Mouse (Mus musculus): ENCODE results near the gene Agps.

Agps gene

DNA sequence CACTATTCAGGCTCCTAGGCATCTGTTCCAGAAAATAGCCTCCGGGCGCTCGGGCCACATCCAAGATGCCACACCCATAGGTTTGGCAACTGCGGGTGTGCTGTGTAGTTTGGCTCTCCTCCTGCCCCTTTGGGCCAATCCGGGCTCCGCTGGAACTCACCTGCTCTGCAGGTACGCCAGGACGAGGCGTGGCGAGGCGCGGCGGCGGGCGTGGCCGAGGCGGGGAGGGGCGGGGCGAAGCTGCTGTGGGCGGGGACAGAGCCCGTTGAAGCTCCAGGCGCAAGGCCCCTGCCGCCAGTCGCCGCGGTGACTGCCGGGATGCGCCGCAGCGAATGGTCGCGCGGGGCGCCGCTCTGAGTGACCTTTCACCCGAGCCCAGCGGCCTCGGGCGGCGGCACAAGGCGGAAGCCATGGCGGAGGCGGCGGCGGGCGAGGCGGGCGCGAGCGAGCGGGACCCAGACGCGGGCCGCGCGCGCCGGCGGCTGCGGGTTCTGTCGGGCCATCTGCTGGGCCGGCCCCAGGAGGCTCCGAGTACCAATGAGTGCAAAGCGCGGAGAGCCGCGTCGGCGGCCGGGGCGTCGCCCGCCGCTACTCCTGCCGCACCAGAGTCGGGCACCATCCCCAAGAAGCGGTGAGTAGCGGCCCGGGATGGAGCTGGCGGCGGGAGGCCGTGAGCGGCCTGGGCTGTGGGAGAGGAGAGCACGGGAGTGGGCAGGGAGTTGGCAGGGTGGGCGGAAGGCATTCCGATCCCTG, at the start of gene Agps:
Gene Agps, plus strand, starts transcription at position 297 of the 753 bp plus-strand sequence.
- DNase-seq (ENCODE audit: low spot score in 2 of 2) = peak; percentile 72 to 87

DNA sequence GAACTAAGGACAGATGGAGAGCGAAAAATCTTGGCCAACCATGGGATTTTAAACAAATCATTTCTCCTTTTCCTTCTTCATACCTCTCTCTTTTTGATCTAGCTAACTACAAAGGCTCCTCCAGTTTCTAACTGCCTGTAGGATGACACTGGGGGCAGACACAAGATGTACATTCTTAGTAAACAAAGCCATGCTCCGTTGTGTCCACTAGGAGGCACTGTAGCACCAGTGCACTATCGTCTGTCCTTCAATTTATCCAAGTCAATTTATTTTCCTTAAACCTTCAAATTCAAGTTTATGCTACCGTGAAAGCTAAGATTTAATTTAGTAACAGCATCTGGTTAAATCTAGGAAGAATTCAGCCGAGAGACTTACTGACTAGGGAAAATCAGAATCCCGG, 45.9 kb upstream of the Agps start:
- DNase-seq (ENCODE audit: low spot score in 2 of 2) = no peak

DNA sequence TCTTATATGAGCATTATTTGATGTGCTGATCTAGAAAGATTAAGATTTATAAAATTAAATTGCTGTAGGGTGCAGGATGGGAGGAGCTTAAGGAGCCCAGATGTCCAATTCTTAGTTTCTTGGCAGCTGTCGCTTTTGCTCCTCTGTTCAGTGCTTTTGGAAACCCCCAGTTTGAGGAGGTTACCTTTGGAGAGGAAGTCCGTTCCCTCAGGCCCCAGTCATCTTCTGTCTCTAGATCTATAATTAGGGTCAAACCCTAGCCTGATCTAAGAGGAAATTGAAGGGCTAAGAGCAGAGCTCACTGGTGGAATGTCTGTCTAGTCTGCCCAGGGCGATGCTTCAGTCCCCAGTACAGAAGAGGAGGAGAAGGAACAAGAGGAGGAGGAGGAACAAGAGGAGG, 43.5 kb upstream of the Agps start:
- DNase-seq (ENCODE audit: low spot score in 2 of 2) = no peak

DNA sequence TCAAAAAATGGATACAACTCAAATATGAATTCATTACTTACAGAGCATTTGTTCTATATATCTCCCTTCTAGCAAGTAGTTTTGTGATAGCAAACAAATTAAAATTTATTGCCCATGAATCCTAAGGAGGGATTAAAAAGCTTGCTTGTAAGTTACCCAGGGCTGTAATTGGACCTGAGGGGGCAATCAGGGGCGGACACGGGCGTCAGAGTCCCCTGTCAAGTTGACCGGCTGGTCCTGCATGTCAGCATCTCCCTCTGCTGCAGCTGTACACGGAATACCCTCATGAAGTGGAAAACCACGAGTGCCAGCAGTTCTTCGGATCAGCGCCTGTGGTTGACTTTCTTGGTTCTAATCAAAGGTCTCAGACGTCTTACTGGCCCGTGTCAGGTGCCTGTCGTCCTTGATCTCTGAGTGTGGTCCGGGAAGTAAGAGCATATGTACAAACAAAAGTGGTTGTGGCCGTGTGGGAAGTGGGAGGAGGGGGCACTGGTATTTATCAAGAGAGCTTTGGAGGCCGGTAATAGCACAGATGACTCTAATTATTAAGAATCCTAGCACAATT, 41.9 kb upstream of the Agps start:
- DNase-seq (ENCODE audit: low spot score in 2 of 2) = no peak

DNA sequence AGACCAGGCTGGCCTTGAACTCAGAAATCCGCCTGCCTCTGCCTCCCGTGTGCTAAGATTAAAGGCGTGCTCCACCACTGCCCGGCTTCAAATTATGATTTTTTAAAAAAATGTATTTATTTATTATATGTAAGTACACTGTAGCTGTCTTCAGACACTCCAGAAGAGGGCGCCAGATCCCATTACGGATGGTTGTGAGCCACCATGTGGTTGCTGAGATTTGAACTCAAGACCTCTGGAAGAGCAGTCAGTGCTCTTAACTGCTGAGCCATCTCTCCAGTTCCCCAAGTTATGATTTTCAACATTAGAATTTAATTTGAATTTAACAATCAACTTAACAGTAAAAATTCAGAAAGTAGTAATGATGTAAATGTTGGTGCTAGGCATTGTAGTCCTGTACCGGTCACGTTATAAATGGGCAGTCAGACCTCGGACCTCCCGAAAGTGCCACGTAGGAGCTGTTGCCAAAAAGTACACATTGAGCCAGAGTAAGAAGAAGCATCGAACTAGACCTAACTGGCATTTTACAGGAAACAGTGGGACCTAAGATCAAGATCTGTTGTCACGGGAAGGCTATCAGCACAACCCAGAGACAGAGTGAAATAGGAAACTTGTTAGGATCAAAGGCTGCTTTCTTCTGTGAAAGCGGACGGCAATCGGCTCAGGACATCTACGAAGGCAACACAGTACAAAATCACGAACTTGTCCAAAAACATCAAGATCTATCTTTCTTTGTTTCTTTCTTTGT, 40.2 kb upstream of the Agps start:
- DNase-seq (ENCODE audit: low spot score in 2 of 2) = no peak

DNA sequence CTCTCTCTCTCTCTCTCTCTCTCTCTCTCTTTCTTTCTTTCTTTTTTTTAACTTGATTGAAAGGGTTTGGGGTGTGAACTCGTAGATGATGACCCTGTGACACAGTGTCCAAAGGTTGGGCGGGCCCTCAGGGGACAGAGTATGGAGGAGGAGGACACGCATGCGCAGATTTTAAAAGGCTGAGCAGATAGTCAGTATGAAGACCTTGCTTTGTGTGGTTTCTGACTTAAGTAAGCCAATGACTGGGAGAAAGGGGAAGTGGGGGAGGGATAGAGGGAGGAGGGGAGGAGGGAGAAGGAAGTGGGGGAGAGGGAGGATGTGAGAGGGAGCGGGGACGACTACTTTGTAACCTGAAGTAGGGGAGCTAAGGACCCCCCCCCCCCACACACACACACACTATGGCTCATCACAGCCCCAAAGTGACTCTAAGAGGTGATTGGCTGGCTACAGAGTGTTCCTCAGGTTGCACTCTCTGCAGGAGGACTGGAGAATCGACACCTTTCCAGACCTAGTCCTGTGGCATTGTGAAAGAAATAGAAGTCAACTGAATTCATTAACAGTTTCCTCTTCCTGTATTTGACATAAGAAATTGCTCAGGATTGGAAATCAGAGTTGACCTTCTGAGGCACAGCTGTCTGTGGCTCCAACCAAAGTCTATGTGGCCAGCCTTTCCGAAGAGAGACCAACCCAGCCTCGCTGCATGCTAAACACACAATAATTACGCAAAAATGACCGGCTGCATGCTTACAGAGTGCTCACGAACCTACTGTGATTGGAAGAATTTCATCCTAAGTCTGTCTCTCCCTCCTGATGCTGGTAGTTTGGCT, 39.4 kb upstream of the Agps start:
- DNase-seq (ENCODE audit: low spot score in 2 of 2) = no peak

DNA sequence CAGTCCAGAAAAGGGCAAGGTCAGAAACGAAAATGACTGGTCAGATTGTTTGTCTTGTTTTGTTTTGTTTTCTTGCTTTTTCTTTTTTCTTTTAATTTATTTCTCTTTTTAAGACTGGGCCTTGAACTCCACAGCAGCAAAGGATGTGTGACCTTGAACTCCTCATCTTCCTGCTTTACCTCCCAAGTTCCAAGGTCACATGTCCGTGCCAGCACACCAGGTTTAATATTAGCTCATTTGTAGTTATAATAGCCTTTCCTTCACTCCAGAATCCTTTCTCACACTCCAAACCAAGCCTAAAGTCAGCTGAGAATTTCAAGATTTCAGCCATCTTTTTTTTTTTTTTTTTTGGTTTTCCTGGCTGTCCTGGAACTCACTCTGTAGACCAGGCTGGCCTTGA, 35.8 kb upstream of the Agps start:
- DNase-seq (ENCODE audit: low spot score in 2 of 2) = no peak

DNA sequence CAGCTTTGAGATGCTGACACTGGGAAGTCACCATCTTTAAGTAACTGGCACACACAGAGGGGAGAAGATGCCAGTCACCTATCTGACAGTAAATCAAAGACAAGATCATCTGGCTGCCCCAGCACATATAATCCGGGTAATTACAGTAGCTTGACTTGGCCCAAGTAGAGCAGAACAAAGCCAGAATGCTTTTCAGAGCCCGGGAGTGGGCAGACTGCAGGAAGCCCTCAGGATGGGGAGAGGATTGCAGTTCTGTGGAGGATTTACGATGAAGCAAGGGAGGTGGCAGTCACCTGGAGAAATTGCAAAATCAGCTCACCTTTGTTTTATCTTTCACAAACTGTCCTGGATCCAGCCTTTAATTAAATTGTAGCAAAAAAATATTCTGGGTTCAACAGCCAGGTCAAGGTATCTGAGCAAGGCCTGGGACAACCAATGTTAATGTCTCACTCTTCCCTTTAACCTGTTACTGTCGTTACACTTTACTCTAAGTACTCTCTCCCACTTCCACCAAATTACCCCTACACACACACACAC, 33.5 kb upstream of the Agps start:
- DNase-seq (ENCODE audit: low spot score in 2 of 2) = no peak

DNA sequence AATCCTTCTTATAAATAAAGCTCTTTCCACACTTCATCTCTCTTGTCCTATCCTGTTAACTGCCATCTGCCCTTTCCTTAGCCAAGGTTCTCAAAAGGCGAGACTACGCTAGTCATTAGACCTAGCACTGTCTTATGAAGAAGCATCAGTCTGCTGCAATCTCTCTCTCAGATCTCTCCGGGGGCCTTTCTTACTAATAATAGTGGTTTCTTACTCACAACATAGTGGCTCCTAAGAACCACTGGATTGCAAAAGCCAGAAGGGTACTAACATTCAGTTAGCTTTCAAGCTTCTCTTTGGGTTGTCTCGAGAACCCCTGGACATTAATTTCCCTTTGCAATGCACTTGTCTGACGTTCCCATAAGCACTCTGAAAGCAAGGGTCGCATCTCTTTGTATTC, 26.2 kb upstream of the Agps start:
- DNase-seq (ENCODE audit: low spot score in 2 of 2) = no peak

DNA sequence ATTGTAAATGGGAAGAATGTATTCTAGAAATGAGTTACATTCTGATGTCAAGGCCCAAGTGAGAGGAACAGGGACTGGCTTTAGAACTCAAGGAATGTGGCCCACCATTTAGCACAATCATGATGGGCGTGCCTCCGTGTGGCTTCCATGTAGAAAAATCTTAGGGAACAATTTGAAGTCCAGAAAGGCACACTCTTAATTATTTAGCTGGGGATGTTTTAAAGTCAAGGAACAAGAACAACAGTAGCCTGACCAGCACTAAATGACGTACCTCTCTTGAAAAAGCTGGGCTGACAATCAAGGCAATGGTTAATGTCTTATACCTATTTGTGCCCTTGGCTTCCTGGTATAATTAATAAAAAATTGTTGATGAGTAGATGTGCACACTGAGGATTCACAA, 25.1 kb upstream of the Agps start:
- DNase-seq (ENCODE audit: low spot score in 2 of 2) = no peak

DNA sequence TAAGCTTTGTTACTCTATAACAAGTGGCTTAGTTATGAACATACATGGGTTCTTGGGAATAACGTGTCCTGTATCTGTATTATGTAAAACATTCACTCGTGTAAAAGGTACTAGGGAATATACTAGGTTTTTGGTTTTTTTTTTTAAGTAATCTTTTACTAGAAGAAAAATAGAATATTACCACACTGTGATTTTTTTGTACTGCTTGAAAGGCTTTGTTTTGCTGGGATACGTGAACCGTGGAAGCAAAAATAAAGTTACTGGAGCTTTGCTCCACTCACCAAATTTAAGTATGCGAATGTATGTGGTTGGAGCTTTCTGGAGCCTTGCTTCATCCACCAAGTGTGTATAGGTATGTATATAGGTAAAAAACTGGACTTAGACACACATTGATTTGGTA, 24.5 kb upstream of the Agps start:
- no peak for DNase-seq (ENCODE audit: low spot score in 2 of 2)

DNA sequence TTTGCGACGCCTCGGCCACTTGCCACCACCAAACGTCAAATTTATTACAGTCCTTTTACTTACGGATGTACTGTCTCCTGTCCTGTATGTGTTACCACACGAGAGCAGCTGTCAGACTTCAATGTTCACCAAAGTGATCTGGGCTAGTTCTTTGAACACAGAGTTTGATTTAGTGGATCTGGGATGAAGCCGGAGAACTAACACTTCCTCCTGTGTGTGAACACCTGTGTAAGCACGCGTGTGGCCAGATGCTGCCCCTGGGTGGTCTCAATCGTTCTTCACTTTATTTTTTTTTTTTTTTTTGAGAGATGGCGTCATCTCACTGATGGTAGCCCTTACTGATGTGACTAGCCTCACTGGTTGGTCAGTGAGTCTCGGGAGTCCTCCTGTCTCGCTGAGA, 17.1 kb upstream of the Agps start:
- no peak for DNase-seq (ENCODE audit: low spot score in 2 of 2)

DNA sequence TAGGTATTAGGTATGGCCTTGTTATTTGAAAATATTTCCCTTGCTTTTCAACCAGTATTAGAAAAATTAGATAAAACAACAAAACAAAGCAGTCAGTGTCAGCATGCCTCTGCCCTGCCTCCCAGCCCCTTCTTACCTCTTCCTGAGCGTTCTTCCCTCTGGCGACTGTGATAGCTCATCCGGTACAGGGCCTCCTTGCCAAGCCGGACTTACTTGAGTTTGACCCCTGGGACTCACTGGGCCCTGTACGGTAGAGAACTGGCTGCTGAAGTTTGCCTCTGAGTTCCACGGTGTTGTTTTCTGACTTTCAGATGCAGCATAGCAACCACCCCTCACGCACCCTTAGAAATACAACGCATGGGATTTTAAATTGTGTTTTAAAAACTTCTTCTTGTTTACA, 16.5 kb upstream of the Agps start:
- DNase-seq (ENCODE audit: low spot score in 2 of 2) = no peak

DNA sequence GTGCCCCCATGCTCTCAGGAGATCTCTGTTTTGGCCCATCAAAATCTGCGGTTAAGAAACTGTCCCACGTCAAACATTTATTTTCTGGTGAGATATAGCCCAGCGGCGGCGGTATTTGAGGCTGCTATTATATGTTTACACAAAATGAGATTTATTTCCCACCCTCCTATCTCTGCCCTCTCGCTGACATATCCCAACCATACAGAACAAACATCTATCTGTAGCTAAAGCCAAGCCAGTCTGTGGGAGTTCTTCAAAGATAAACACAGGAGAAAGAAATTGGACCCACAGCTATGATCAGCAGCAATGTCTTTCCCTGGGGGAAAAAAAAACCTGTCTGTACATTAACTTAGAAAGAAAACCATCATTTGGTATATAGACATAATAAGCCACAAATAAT, 15.3 kb upstream of the Agps start:
- no peak for DNase-seq (ENCODE audit: low spot score in 2 of 2)

DNA sequence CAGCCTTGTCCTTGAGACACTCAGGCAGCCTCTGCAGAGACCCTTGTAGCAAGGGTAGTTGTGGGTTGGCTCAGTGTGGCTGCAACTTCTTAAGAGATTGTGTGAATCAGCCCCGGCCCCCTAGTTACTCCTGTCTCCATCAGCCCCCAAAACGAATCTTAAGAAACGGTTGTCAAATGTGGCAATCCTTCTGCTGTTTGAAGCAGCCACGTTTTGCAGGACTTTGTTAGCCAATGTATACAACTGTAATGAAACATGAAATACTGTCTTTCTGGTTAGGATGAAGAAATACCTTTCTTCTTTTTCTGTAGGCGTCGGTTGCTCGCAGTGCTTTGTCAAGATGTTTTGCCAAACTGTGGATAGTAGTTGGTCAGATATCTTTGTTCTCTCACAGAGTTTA, 13.3 kb upstream of the Agps start:
- DNase-seq (ENCODE audit: low spot score in 2 of 2) = no peak

DNA sequence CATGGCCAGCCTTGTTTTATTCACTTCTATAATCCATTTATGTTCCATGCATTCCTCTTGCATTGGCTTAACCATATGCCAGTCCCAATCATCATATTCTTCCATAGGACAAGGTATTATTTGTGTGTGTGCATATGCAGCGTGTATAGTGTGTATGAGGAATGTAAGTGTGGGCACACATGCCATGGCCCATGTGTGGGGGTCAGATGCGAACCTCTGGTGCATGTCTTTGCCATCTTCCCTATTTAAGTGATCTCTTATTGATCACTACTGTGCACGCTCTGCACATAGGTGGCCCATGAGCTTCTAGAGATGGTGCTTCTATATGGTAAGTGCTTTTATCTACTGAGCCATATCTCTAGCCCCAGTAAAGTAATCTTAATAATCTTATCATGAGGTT, 12.2 kb upstream of the Agps start:
- no peak for DNase-seq (ENCODE audit: low spot score in 2 of 2)

DNA sequence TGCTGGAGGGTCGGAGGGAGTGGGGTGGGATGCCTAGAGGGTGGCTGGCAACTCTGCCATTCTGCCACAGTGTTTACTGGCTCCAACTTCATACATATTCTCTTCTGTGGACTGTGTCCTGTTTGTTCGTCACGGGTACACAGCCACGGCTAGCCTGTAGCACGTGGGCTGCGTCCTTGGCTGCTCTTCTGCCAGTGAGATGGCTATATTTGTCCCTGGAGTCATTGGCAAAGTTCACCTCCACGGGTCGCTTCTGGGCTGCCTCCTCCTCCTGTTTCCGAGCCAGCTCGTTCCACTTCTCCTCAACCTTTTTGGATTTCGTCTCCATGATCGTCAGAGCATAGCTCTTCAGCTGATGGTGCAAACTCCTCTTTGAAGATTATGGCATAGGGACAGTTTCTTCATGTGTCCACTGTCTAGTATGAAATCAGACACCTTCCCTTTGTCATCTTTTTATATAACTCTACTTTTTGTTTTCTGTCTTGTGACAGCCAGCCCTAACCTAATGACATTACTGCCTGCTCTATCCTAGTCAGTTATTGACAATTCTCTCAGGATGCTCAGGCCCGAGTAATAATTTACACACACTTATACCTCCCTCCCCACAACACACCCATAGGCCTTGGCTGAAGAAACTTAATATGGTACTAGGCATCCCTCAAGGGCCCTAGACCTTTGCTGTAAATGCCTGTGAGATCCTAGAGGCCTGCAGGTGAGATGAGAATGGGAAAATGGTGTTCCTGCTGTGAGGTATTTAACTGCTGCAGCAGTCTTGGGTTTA, 9.8 kb upstream of the Agps start:
- no peak for DNase-seq (ENCODE audit: low spot score in 2 of 2)

DNA sequence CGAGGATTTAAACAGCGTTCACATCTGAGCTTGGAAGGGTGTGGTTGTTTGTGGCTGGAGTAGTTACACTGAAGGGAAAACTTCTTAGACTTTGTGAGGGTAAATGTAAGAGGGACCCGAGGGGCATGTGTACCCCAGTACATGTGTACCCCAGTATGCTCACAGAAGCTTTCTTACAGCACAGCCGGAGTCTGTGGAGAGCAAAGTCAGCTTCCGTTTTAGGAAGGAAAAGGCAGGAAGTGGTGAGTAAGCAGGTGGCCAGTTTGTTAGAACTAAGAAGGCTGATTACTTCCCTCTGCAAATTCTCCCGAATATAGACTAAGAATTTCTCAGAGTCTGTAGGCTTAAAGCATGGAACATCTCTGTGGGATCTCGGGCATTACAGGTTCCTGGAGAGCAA, 8.2 kb upstream of the Agps start:
- DNase-seq (ENCODE audit: low spot score in 2 of 2) = no peak

DNA sequence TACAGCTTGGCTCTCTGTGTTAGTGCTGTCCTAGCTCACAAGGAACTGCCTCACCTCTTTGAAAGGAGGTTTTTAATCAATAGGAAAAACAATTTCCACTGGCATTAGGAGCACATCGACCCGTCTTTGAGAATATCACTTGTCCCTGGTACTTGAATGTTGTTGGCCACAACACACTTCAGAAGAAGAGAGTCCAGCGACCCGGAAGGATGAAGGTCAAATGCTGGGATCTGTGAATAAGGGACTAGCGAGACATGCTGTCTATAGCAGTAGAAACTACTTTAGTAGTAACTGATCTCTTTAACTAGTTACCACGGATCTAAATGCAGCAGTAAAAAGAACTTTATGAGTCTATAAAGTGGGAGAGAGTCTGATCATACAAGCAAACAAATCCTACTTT, 7.8 kb upstream of the Agps start:
- no peak for DNase-seq (ENCODE audit: low spot score in 2 of 2)

DNA sequence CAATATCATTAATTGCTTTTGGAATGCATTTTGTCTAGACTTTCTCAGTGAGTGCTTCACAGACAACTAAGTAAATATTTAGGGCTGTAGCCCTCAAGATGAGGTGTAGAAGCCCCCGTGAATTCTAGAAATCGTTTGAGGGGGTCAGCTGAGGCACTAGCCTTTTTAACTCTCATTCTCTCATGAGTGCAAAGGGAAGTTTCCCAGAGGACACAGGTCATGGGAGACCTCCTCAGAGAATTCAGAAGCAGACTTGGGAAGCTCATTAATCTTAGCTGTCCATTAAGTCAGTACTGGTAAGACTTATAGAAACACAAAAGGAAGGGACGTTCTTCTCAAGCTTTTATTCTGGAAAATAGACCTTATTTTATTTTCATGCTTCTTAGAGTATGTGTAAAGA, 7.1 kb upstream of the Agps start:
- DNase-seq (ENCODE audit: low spot score in 2 of 2) = no peak

DNA sequence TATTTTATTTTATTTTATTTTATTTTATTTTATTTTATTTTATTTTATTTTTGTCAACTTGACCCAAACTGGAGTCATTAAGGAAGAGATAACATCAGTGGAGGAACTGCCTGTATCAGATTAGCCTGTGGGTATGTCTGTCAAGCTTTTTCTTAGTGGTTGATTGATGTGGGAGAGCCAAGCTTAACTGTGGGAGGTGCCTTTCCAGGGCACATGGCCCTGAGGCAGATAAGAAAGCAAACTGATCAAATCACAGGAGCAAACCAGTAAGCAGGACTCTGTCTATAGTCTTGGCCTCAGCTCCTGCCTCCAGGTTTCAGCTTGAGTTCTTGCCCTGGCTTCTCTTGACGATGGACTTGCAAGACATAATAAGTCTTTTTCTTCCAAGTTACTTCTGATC, 6.4 kb upstream of the Agps start:
- no peak for DNase-seq (ENCODE audit: low spot score in 2 of 2)
